Mouse (Mus musculus) spleen, adult 2 months (tissue): ENCODE measurements around the gene L3mbtl4.

Experiments used
- CTCF ChIP-seq: fragments of 200-500 bp; IDR thresholded peaks from 2 replicates; pipeline ENCODE4 v1.5.1; 2011; ENCODE audit warnings: mild to moderate bottlenecking, inconsistent platforms; ENCODE audit not compliant: insufficient read depth, insufficient read length, insufficient replicate concordance; ENCODE audit errors: extremely low read depth
- POLR2A ChIP-seq: fragments of 200-500 bp; IDR thresholded peaks from 2 replicates; pipeline ENCODE4 v1.6.1; 2011; ENCODE audit warnings: low read depth, low read length, inconsistent platforms

GRCm38 (mm10) chr17:68771046-68771750 lies 497.6 kb downstream of the L3mbtl4 start:
- TF ChIP-seq POLR2A = no peak
- TF ChIP-seq CTCF = no peak
